Mouse (Mus musculus): ENCODE measurements around the gene Clec4e. TPM values are rescaled to one million over a fixed set of nuclear protein-coding genes. Genes with fewer than 3 reads are reported as not detected.

Gene Clec4e
- polyA plus RNA-seq, 2 experiments, result 0.52 to 0.85 TPM

DNA sequence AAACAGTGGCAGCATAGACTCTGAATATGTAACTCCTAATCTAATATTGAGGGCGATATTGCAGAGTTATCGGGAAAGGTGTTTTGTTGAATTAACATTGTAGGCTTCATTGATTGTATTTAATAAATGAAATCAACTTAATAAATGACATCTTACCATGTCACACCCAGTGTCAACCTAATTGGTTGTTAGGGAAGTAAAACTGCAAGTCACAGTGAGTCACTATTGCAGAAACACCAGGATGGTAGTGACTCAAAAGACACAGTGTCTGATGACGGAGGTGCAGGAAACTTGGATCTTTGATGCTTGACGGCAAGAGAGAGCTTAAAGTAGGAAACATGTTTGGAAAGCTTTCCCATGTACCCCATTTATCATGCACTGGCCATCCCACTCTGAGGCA lies 23.9 kb downstream of the Clec4e start:
- 66% methylated on average over 4 of the region's 4 CpGs for WGBS (ENCODE audit: insufficient replicate concordance)
- Histone ChIP-seq H3K4me2 (ENCODE audit: low read depth) (no peak overlapping the region), H3K27me3 (ENCODE audit: control insufficient read depth, insufficient read depth, low read length) (no peaks in the 10 kb centered on the region), H3K9ac (replicated peaks) (no peak overlapping the region), H3K9me3 (ENCODE audit: control insufficient read depth, low read length) (no peaks in the 10 kb centered on the region), H3K36me3 (replicated peaks; ENCODE audit: control insufficient read depth, insufficient read depth, low read depth) (no peaks in the 10 kb centered on the region), H3K4me3 (ENCODE audit: insufficient read depth in 1 of 2, low read depth in 2 of 2, low read length in 2 of 2) (no peak overlapping the region), H3K27ac (peak overlapping the region; percentile 52), H3K4me1 (replicated peaks; ENCODE audit: control insufficient read depth in 2 of 2, insufficient read depth in 2 of 2, low read length in 1 of 2) (peaks cover 3 to 16% of the 10 kb centered on the region in 2 experiments; a peak in 3 of 4 replicates)
- peak; percentile 72 for ATAC-seq (ENCODE audit: insufficient read depth)
- peak in 1 of 3 experiments; percentile 56 for DNase-seq (ENCODE audit: low read depth in 3 of 3, low spot score in 3 of 3)
- TF ChIP-seq EP300 (IDR thresholded peaks at IDR 0.05; ENCODE audit: low read depth) (no peak), CTCF (IDR thresholded peaks at IDR 0.05; ENCODE audit: low read depth) (no peak)

DNA sequence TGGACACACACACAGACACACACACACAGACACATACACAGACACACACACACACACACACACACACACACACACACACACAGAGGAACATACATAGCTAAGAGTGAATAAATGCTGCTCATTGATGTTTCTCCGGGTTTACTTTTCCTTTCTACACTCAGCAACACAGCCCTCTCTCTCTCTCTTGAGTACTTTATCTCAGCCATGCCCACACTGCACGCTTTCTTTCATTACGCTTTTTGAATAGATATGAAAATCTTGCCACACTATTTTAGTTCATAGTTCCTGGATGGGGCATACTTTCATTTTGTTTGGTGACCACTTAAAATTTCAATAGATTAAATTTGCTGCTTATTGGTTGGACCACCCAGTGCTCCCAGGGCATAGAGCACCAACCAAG lies 25.5 kb downstream of the Clec4e start:
- TF ChIP-seq CTCF (IDR thresholded peaks at IDR 0.05; ENCODE audit: low read depth) (no peak), EP300 (IDR thresholded peaks at IDR 0.05; ENCODE audit: low read depth) (no peak)
- 36% methylated on average over 3 of the region's 3 CpGs for WGBS (ENCODE audit: insufficient replicate concordance)
- peaks cover 3 to 16% of the 10 kb centered on the region in 2 experiments; a peak in 3 of 4 replicates for H3K4me1 ChIP-seq (replicated peaks; ENCODE audit: control insufficient read depth in 2 of 2, insufficient read depth in 2 of 2, low read length in 1 of 2)
- no peak overlapping the region for H3K9ac ChIP-seq (replicated peaks)
- no peak overlapping the region for H3K4me3 ChIP-seq (ENCODE audit: insufficient read depth in 1 of 2, low read depth in 2 of 2, low read length in 2 of 2)
- DNase-seq (ENCODE audit: low read depth in 3 of 3, low spot score in 3 of 3), result no peak
- H3K27me3 ChIP-seq (ENCODE audit: control insufficient read depth, insufficient read depth, low read length), result no peaks in the 10 kb centered on the region
- H3K4me2 ChIP-seq (ENCODE audit: low read depth), result no peak overlapping the region
- no peak for ATAC-seq (ENCODE audit: insufficient read depth)
- H3K36me3 ChIP-seq (replicated peaks; ENCODE audit: control insufficient read depth, insufficient read depth, low read depth), result no peaks in the 10 kb centered on the region
- H3K9me3 ChIP-seq (ENCODE audit: control insufficient read depth, low read length), result no peaks in the 10 kb centered on the region
- no peak overlapping the region for H3K27ac ChIP-seq

DNA sequence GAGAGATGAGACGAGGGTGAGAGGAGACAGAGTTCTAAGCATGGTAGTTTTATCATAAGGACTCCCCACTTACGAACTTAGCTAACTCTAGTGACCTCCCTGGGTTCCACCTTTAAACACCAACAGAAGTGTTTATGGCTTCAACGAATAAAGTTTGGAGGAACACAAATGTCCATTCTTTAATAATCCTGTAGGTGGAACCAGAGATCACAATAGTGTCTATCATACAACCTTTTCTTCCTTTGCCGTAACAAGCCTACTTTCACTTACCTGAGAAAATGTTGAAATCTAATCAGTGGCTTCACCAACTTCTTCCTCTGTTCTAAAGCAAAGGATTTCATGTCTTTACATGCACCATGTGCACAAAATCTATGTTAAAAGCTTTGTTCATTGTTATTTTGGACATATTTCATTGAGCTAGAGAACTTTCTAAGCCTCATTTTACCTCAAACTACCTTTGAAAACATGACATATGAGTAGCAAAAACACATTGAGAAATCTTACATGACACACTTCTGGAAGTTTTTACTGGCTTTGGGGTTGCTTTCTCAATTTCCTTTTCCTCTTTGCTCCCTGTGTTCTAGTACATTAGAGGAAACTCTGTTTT lies 28.0 kb downstream of the Clec4e start, which contains the start of gene Clec4d:
Clec4d (plus strand) TSS at position 557 of the 607 bp plus-strand sequence.
- Histone ChIP-seq H3K4me3 (ENCODE audit: insufficient read depth in 1 of 2, low read depth in 2 of 2, low read length in 2 of 2) (no peak within 1 kb of the TSS), H3K36me3 (replicated peaks; ENCODE audit: control insufficient read depth, insufficient read depth, low read depth) (no peaks in the 10 kb centered on the region), H3K4me1 (replicated peaks; ENCODE audit: control insufficient read depth in 2 of 2, insufficient read depth in 2 of 2, low read length in 1 of 2) (peaks cover 3 to 11% of the 10 kb centered on the region in 2 experiments; a peak in 2 of 4 replicates), H3K4me2 (ENCODE audit: low read depth) (no peak within 1 kb of the TSS), H3K9ac (replicated peaks) (no peak within 1 kb of the TSS), H3K9me3 (ENCODE audit: control insufficient read depth, low read length) (no peaks in the 10 kb centered on the region), H3K27ac (no peak within 1 kb of the TSS), H3K27me3 (ENCODE audit: control insufficient read depth, insufficient read depth, low read length) (no peaks in the 10 kb centered on the region)
- no peak for DNase-seq (ENCODE audit: low read depth in 3 of 3, low spot score in 3 of 3)
- ATAC-seq (ENCODE audit: insufficient read depth), result 0 out of 2 replicates have a peak, but pooled peaks have one; percentile 9
- TF ChIP-seq EP300 (IDR thresholded peaks at IDR 0.05; ENCODE audit: low read depth) (no peak), CTCF (IDR thresholded peaks at IDR 0.05; ENCODE audit: low read depth) (peak; percentile 57)
- WGBS (ENCODE audit: insufficient replicate concordance), result 39% methylated on average over 4 of the region's 4 CpGs

DNA sequence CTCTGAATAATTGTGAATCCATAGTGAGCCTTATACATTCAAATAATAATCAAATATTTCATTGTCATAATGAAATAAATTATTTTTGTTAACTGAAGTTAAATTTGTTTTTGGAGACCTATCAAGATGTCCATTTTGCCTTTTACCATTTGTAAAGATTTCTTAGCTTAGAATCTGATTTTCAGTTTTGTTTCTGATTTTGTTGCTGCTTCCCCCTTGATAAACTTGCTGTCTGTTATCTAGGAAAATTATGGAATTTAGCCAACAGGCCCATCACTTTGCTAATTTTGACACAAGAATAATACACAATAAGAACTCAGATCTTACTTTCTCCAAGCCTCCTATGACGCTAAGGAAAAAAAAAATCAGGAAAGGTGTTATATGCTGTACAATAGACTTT lies 28.8 kb downstream of the Clec4e start:
- no peak overlapping the region for H3K9ac ChIP-seq (replicated peaks)
- no peak overlapping the region for H3K4me3 ChIP-seq (ENCODE audit: insufficient read depth in 1 of 2, low read depth in 2 of 2, low read length in 2 of 2)
- TF ChIP-seq CTCF (IDR thresholded peaks at IDR 0.05; ENCODE audit: low read depth) (no peak), EP300 (IDR thresholded peaks at IDR 0.05; ENCODE audit: low read depth) (no peak)
- no peak overlapping the region for H3K27ac ChIP-seq
- no peak overlapping the region for H3K4me2 ChIP-seq (ENCODE audit: low read depth)
- H3K36me3 ChIP-seq (replicated peaks; ENCODE audit: control insufficient read depth, insufficient read depth, low read depth), result no peaks in the 10 kb centered on the region
- WGBS (ENCODE audit: insufficient replicate concordance), result 67% methylated on average over 1 of the region's 1 CpGs
- H3K9me3 ChIP-seq (ENCODE audit: control insufficient read depth, low read length), result no peaks in the 10 kb centered on the region
- H3K27me3 ChIP-seq (ENCODE audit: control insufficient read depth, insufficient read depth, low read length), result no peaks in the 10 kb centered on the region
- H3K4me1 ChIP-seq (replicated peaks; ENCODE audit: control insufficient read depth in 2 of 2, insufficient read depth in 2 of 2, low read length in 1 of 2), result peaks cover 0 to 7% of the 10 kb centered on the region in 2 experiments; a peak in 2 of 4 replicates
- ATAC-seq (ENCODE audit: insufficient read depth) (no peak), DNase-seq (ENCODE audit: low read depth in 3 of 3, low spot score in 3 of 3) (no peak)

DNA sequence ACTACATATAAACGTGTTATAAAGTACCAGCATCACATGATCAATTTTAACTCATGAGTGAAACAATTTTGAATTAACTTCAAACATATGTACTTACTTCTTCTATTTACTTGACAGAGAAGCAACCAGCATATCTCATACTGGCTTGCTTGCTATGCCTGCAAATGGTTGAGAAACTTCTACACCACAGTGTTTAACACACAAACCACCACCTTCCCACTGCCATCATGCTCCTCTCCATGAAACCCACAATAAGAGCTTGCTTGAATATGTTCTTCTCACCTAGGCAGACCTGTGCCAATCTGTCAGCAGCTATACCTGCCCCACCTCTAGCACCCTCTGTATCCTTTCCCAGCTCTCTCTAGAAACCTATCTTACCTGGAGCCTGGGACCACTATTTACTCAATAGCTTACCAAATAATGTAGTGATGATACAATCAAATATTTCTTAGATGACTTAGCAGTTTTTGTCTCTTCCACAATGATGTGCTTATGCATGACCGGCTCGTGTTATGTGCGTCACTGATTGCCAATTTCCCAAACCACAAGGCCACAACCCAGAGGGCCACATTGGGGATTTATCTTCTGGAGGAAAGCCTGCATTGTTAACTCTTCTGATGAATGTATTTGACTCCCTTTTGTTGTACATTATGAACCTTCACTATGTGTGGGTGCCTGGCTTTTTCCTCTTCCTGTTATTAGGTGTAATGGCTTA lies 29.6 kb downstream of the Clec4e start:
- Histone ChIP-seq H3K27me3 (ENCODE audit: control insufficient read depth, insufficient read depth, low read length) (no peaks in the 10 kb centered on the region), H3K4me1 (replicated peaks; ENCODE audit: control insufficient read depth in 2 of 2, insufficient read depth in 2 of 2, low read length in 1 of 2) (peaks cover 0 to 3% of the 10 kb centered on the region in 2 experiments; a peak in 1 of 4 replicates), H3K9ac (replicated peaks) (no peak overlapping the region), H3K4me2 (ENCODE audit: low read depth) (no peak overlapping the region), H3K4me3 (ENCODE audit: insufficient read depth in 1 of 2, low read depth in 2 of 2, low read length in 2 of 2) (no peak overlapping the region), H3K36me3 (replicated peaks; ENCODE audit: control insufficient read depth, insufficient read depth, low read depth) (no peaks in the 10 kb centered on the region), H3K27ac (no peak overlapping the region), H3K9me3 (ENCODE audit: control insufficient read depth, low read length) (no peaks in the 10 kb centered on the region)
- ATAC-seq (ENCODE audit: insufficient read depth), result no peak
- TF ChIP-seq EP300 (IDR thresholded peaks at IDR 0.05; ENCODE audit: low read depth) (no peak), CTCF (IDR thresholded peaks at IDR 0.05; ENCODE audit: low read depth) (no peak)
- 27% methylated on average over 4 of the region's 4 CpGs for WGBS (ENCODE audit: insufficient replicate concordance)
- DNase-seq (ENCODE audit: low read depth in 3 of 3, low spot score in 3 of 3), result no peak

All from liver, embryonic 14.5 days (tissue).